Mouse (Mus musculus) bone marrow, adult 2 months (tissue): ENCODE measurements at regions not wholly inside any gene's neighbourhood (a gene's known extent, or its start where the extent isn't known, plus 50 kb on each side); places are given as distances from the start of the nearest gene placed in this dataset.

Experiments used
- H3K27ac ChIP-seq: fragments of 200-500 bp; 2 replicates; pipeline ENCODE4 v1.5.1; 2012; ENCODE audit warnings: low read depth, mild to moderate bottlenecking, control low read depth, inconsistent platforms, low read length; ENCODE audit not compliant: control insufficient read depth, poor library complexity, insufficient read depth
- H3K4me1 ChIP-seq: fragments of 200-500 bp; 2 replicates; pipeline ENCODE4 v1.6.1; 2011; ENCODE audit warnings: low read length; ENCODE audit not compliant: control insufficient read depth, insufficient read depth
- H3K4me3 ChIP-seq: fragments of 200-500 bp; replicated peaks from 2 replicates; pipeline ENCODE3; 2011; ENCODE audit warnings: mild to moderate bottlenecking, low read depth, low read length, control low read depth; ENCODE audit not compliant: control insufficient read depth
- CTCF ChIP-seq: fragments of 200-500 bp; IDR thresholded peaks from 2 replicates; pipeline ENCODE4 v1.5.1; 2011; ENCODE audit warnings: low read length, control low read depth; ENCODE audit not compliant: control insufficient read depth, insufficient read depth
- POLR2A ChIP-seq: fragments of 200-500 bp; IDR thresholded peaks from 2 replicates; pipeline ENCODE4 v1.6.1; 2011; ENCODE audit warnings: low read depth, mild to moderate bottlenecking, control low read depth, low read length, borderline replicate concordance; ENCODE audit not compliant: control insufficient read depth
- WGBS: fragments of 180-500 bp; shearing (Covaris S2); methylation state at CpG from one replicate; pipeline ENCODE4 v1.1.7; 2018; 5-methylcytosine and 5-hydroxymethylcytosine counted together

DNA sequence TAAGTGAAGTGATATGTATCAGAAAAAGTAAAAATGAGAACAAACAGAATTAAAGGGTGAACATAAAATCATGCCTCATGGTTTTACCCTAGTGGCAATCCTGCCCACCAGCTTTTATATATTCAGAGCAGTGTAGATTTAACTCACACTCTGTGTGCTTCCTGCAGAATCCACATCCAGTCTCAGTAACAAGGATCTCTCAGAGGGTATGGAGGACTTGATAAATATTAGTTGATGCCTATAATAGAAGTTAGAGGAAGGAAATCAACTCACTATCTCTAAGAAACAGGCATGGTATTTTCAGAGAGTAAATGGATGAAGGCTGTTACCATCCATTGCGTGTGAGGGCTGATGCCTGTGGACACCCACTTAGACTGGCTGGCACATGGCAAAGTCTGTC, 492.5 kb upstream of the Nr5a2 start:
- no peak overlapping the region for H3K4me3 ChIP-seq
- WGBS: 38% methylated on average over 1 of the region's 1 CpGs
- H3K4me1 ChIP-seq: no peaks in the 10 kb centered on the region
- TF ChIP-seq POLR2A (no peak), CTCF (no peak)
- H3K27ac ChIP-seq: no peak overlapping the region

DNA sequence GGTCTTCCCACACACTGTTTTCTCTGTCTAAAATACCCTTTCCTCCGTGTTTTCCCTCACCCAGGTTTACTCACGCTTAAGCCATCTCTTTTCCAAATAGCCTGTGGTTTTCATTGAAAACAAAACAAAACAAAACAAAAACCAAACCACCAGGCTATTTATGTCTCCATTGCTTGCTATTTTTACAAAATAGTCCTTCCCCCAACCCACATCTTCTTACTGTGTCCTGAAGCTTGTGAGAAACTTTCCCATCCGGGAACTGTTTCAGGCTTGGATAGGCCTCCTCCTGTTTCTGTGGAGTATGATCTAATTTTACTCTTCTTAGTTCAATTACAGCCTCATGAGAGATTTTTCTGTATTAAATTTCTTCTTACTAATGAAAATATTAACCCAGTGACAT, 486.2 kb upstream of the Nr5a2 start:
- Histone ChIP-seq H3K27ac (no peak overlapping the region), H3K4me1 (no peaks in the 10 kb centered on the region), H3K4me3 (no peak overlapping the region)
- TF ChIP-seq CTCF (no peak), POLR2A (no peak)
- WGBS: 68% methylated on average over 3 of the region's 3 CpGs

DNA sequence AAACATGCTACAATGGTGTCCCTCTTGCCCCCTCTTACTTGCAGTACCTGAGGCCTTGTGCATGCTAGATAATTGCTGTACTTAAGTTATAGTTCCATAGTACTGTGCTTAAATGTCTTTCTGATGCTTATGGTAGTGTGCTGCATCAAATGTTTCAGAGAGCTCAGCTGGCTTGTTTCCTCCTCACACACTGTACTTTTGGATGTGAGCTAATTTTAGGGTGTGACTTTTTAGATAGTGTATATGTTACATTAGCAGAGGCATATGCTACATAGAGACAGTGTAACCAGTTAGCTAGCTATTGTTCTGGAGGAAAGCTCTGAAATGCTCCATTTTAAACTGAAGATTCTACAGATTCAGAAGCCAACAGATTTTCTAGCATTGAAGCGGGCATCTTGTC, 467.9 kb upstream of the Nr5a2 start:
- Histone ChIP-seq H3K27ac (no peak overlapping the region), H3K4me3 (no peak overlapping the region), H3K4me1 (no peaks in the 10 kb centered on the region)
- WGBS: 92% methylated on average over 1 of the region's 1 CpGs
- TF ChIP-seq POLR2A (no peak), CTCF (no peak)

- 84% methylated on average over 3 of the region's 3 CpGs for WGBS
- no peaks in the 10 kb centered on the region for H3K4me1 ChIP-seq
- TF ChIP-seq POLR2A (no peak), CTCF (no peak)
- H3K4me3 ChIP-seq: no peak overlapping the region
- H3K27ac ChIP-seq: no peak overlapping the region
Observed at GRCm38 (mm10) chr1:137418388-137418787, 458.1 kb upstream of the Nr5a2 start.

GRCm38 (mm10) chr1:137396736-137397135, 436.5 kb upstream of the Nr5a2 start:
- Histone ChIP-seq H3K27ac (no peak overlapping the region), H3K4me1 (no peaks in the 10 kb centered on the region; the same call in 1 of the 2 replicates), H3K4me3 (no peak overlapping the region)
- TF ChIP-seq CTCF (no peak), POLR2A (no peak)

DNA sequence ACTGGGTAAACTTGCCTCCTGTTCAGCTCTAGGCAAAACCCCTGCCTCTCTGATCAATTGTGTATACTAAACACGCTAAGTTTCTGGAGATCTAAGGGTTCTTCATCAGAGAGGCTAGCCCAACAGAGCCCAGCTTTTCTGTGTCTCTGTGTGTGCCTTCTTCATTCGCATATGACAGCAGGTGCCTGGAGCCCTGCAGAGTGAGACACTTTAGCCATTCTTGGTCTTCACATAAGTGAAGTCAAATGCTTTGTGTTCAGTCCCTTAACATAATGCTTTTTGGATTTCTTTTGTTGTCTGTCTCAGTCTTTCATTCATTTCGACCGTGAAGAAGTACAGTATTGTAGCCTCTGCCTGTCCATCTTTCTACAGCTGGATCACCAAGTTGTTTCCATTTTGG, 427.3 kb upstream of the Nr5a2 start:
- no peaks in the 10 kb centered on the region for H3K4me1 ChIP-seq
- TF ChIP-seq CTCF (no peak), POLR2A (no peak)
- 83% methylated on average over 4 of the region's 4 CpGs for WGBS

DNA sequence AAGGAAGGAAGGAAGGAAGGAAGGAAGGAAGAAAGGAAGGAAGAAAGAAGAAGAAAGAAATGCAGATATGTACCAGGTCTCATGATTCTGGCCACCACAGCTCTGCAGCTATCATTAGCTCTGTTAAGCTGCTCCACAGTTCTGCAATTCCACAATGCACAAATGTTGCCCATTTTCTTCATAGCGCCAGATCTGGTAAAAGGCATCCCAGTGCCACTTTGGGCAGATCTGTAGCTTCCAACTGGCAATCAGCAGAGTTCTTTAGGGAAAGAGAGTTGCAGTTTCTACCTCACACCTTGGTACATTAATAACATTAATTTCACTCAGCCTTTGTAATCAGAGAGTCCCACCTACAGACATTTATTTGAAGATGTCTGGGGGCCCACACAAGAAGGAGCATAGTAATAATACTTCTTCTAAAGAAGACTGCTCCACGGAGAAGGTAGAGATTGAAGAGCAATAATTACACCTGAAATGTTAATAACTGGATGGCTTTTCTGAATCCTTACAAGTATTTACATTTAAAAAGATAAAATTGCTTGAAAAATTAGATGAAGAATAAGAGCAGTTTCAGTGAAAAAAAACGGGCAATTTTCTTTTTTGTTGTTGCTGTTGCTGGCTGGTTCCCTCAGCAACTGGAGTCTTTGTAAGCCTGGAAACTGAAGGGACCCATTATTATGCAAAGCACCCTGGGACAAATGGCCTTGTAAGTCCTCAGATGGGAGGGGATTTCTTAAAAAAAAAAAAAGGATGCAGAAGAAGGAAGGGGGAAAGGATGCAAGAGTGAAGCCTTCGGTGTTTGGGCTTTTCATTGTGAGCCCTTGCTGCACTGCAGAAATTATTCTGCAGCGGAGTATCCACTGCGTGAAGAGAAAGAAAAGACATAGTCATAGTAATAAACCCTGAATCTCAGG, 418.1 kb upstream of the Nr5a2 start:
- TF ChIP-seq POLR2A (no peak), CTCF (no peak)
- WGBS: 65% methylated on average over 6 of the region's 6 CpGs

More for the DNA sequence above, 427.3 kb upstream of the Nr5a2 start:
- Histone ChIP-seq H3K4me3 (no peak overlapping the region), H3K27ac (no peak overlapping the region)

GRCm38 (mm10) chr1:137376685-137377084, 416.4 kb upstream of the Nr5a2 start:
- Histone ChIP-seq H3K27ac (no peak overlapping the region), H3K4me3 (no peak overlapping the region), H3K4me1 (no peaks in the 10 kb centered on the region)
- WGBS: 81% methylated on average over 10 of the region's 10 CpGs
- TF ChIP-seq POLR2A (no peak), CTCF (no peak)

More for the DNA sequence above, 418.1 kb upstream of the Nr5a2 start:
- Histone ChIP-seq H3K4me3 (no peak overlapping the region), H3K4me1 (no peaks in the 10 kb centered on the region), H3K27ac (no peak overlapping the region)

- TF ChIP-seq POLR2A: no peak
- no peak for TF ChIP-seq CTCF
- no peaks in the 10 kb centered on the region for H3K4me1 ChIP-seq
- WGBS: 83% methylated on average over 4 of the region's 4 CpGs
- no peak overlapping the region for H3K27ac ChIP-seq
- H3K4me3 ChIP-seq: no peak overlapping the region
Observed at GRCm38 (mm10) chr1:137374641-137375040, 414.4 kb upstream of the Nr5a2 start.
